Mouse (Mus musculus): ENCODE results near the gene Lilrb4a. TPM values are rescaled to one million over a fixed set of nuclear protein-coding genes. Genes with fewer than 3 reads are reported as not detected.
A peak's percentile ranks its signal among the peaks of the same experiment; 100 is the strongest.

The Lilrb4a gene
- total and polyA plus RNA-seq, 3 experiments: not detected

DNA sequence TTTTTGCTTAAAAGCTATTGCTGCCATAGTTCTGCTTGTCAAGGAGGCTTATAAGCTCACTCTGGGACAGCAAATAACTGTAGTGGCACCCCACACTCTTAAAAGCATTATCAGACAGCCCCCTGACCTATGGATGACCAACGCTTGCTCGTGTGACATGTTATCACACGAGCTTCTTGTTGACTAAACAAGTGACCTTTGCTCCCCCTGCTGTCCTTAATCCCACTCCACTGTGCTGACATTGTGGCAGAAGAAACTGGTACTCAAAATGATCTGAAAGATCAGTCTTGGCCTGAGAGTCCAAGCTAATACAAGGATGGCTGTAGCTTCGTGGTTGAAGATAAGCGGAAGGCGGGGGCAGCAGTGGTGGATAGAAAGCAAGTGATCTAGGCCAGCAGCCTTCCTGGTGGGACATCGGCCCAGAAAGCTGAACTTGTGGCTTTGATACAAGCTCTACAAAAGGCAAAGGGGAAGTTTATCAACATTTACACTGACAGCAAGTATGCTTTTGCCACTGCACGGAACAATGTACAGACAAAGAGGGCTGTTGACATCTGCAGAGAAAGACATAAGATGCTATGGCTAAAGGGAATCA lies 38.2 kb downstream of the Lilrb4a start:
- Histone ChIP-seq H3K4me3 (ENCODE audit: control insufficient read depth in 1 of 2, insufficient read depth in 1 of 2, low read depth in 2 of 2, low read length in 2 of 2) (no peak overlapping the region; a peak in 1 of 4 replicates), H3K79me2 (ENCODE audit: control insufficient read depth, insufficient read depth, low read length, poor library complexity) (no peaks in the 10 kb centered on the region), H3K4me1 (ENCODE audit: control insufficient read depth in 1 of 2, insufficient read depth in 2 of 2, low read length in 2 of 2) (peaks cover 0 to 10% of the 10 kb centered on the region in 2 experiments; a peak in 3 of 4 replicates), H3K27ac (ENCODE audit: control insufficient read depth, low read depth, low read length) (peak overlapping the region; percentile 33), H3K27me3 (ENCODE audit: control insufficient read depth in 1 of 2, insufficient read depth in 2 of 2, low read length in 2 of 2) (no peaks in the 10 kb centered on the region), H3K9ac (ENCODE audit: control insufficient read depth, low read depth, low read length, poor library complexity, severe bottlenecking) (no peak overlapping the region), H3K9me3 (replicated peaks; ENCODE audit: insufficient read depth, low read length) (no peaks in the 10 kb centered on the region), H3K36me3 (ENCODE audit: control insufficient read depth in 1 of 2, insufficient read depth in 2 of 2, low read length in 2 of 2) (peaks cover 0 to 8% of the 10 kb centered on the region in 2 experiments; a peak in 1 of 4 replicates)
- peak; percentile 13; the same call in 1 of the 2 replicates for TF ChIP-seq SMC3 (IDR thresholded peaks at IDR 0.05; ENCODE audit: low read depth, low read length)
- no peak for TF ChIP-seq KAT2A (conservative IDR thresholded peaks at IDR 0.05; ENCODE audit: low read depth, low read length)
- 0 out of 2 replicates have a peak, but pooled peaks have one; percentile 24 for TF ChIP-seq MXI1 (IDR thresholded peaks at IDR 0.05; ENCODE audit: low read depth, low read length)
- peak; percentile 68 to 75 for TF ChIP-seq EP300 (IDR thresholded peaks at IDR 0.05; ENCODE audit: low read depth in 1 of 2, low read length in 2 of 2)
- TF ChIP-seq ZC3H11A (IDR thresholded peaks at IDR 0.05; ENCODE audit: low read depth, low read length): no peak
- TF ChIP-seq GATA1 (IDR thresholded peaks at IDR 0.05; ENCODE audit: low read depth, low read length): peak; percentile 57; the same call in 1 of the 2 replicates
- TF ChIP-seq TBP (IDR thresholded peaks at IDR 0.05; ENCODE audit: low read depth, low read length): 0 out of 2 replicates have a peak, but pooled peaks have one; percentile 18
- no peak for TF ChIP-seq MYC (IDR thresholded peaks at IDR 0.05; ENCODE audit: low read depth, low read length)
- TF ChIP-seq TCF12 (IDR thresholded peaks at IDR 0.05; ENCODE audit: low read depth, low read length): peak; percentile 66
- TF ChIP-seq MAX (IDR thresholded peaks at IDR 0.05; ENCODE audit: low read length): no peak
- TF ChIP-seq UBTF (IDR thresholded peaks at IDR 0.05; ENCODE audit: borderline replicate concordance, insufficient read depth, low read depth, low read length): no peak
- TF ChIP-seq RCOR1 (IDR thresholded peaks at IDR 0.05; ENCODE audit: low read depth, low read length): 0 out of 2 replicates have a peak, but pooled peaks have one; percentile 9
- no peak for TF ChIP-seq USF2 (IDR thresholded peaks at IDR 0.05; ENCODE audit: borderline replicate concordance in 1 of 2, insufficient read depth in 1 of 2, low read depth in 1 of 2, low read length in 2 of 2)
- DNase-seq (ENCODE audit: low read depth, low spot score): peak; percentile 77

DNA sequence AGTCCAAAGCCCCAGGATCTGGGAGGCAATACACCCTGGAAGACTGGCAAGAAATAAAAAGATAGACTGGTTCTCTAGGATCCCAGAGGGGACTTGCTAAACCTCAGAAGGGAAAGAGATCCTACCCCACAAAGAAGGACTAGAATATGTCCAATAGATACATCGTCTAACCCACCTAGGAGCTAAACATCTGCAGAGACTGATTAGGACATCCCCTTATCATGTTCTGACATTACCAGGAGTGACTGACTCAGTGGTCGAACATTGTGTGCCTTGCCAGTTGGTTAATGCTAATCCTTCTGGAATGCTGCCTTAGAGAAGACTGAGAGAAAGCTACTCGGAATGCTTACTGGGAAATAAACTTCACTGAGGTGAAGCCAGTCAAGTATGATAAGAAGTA lies 38.7 kb downstream of the Lilrb4a start:
- H3K4me3 ChIP-seq (ENCODE audit: control insufficient read depth in 1 of 2, insufficient read depth in 1 of 2, low read depth in 2 of 2, low read length in 2 of 2): no peak overlapping the region
- peaks cover 0 to 8% of the 10 kb centered on the region in 2 experiments; a peak in 1 of 4 replicates for H3K36me3 ChIP-seq (ENCODE audit: control insufficient read depth in 1 of 2, insufficient read depth in 2 of 2, low read length in 2 of 2)
- H3K27ac ChIP-seq (ENCODE audit: control insufficient read depth, low read depth, low read length): peak overlapping the region; percentile 33; the same call in 1 of the 2 replicates
- no peak overlapping the region for H3K9ac ChIP-seq (ENCODE audit: control insufficient read depth, low read depth, low read length, poor library complexity, severe bottlenecking)
- H3K9me3 ChIP-seq (replicated peaks; ENCODE audit: insufficient read depth, low read length): no peaks in the 10 kb centered on the region
- H3K4me1 ChIP-seq (ENCODE audit: control insufficient read depth in 1 of 2, insufficient read depth in 2 of 2, low read length in 2 of 2): peaks cover 0 to 10% of the 10 kb centered on the region in 2 experiments; a peak in 3 of 4 replicates
- DNase-seq (ENCODE audit: low read depth, low spot score): no peak
- peak; percentile 27; the same call in 1 of the 2 replicates for TF ChIP-seq GATA1 (IDR thresholded peaks at IDR 0.05; ENCODE audit: low read depth, low read length)
- no peak for TF ChIP-seq ZC3H11A (IDR thresholded peaks at IDR 0.05; ENCODE audit: low read depth, low read length)
- peak; percentile 32; the same call in 1 of the 2 replicates for TF ChIP-seq TCF12 (IDR thresholded peaks at IDR 0.05; ENCODE audit: low read depth, low read length)
- no peak for TF ChIP-seq CTCF (IDR thresholded peaks at IDR 0.05 in 2 of 3, conservative IDR thresholded peaks at IDR 0.05 in 1 of 3; ENCODE audit: control insufficient read depth in 1 of 3, insufficient read depth in 1 of 3, low read depth in 2 of 3, low read length in 3 of 3, poor library complexity in 1 of 3, severe bottlenecking in 1 of 3)
- TF ChIP-seq ELF1 (IDR thresholded peaks at IDR 0.05; ENCODE audit: low read depth, low read length): no peak
- TF ChIP-seq EP300 (IDR thresholded peaks at IDR 0.05; ENCODE audit: low read depth in 1 of 2, low read length in 2 of 2): peak in 1 of 2 experiments; percentile 30; a peak in 2 of 4 replicates
- TF ChIP-seq TAL1 (IDR thresholded peaks at IDR 0.05; ENCODE audit: low read length): peak; percentile 19
- no peak for TF ChIP-seq ETS1 (IDR thresholded peaks at IDR 0.05; ENCODE audit: low read depth, low read length)
- no peak for TF ChIP-seq HCFC1 (IDR thresholded peaks at IDR 0.05; ENCODE audit: low read depth, low read length)
- no peak for TF ChIP-seq NRF1 (IDR thresholded peaks at IDR 0.05; ENCODE audit: insufficient read depth, low read depth, low read length, poor library complexity, severe bottlenecking)
- TF ChIP-seq POLR2A (IDR thresholded peaks at IDR 0.05; ENCODE audit: control insufficient read depth in 1 of 2, insufficient read depth in 1 of 2, low read depth in 1 of 2, low read length in 2 of 2, poor library complexity in 1 of 2): no peak
- no peak for TF ChIP-seq E2F4 (IDR thresholded peaks at IDR 0.05; ENCODE audit: borderline replicate concordance, low read depth, low read length)
- H3K27me3 ChIP-seq (ENCODE audit: control insufficient read depth in 1 of 2, insufficient read depth in 2 of 2, low read length in 2 of 2): no peaks in the 10 kb centered on the region
- H3K79me2 ChIP-seq (ENCODE audit: control insufficient read depth, insufficient read depth, low read length, poor library complexity): no peaks in the 10 kb centered on the region

All from MEL (cell line).